Mouse (Mus musculus): ENCODE measurements around the gene Pnpla8.

GRCm38 (mm10) chr12:44355116-44355515 is 133.9 kb downstream of the Pnpla8 start:
- TF ChIP-seq CTCF (IDR thresholded peaks at IDR 0.05; ENCODE audit: extremely low read depth, insufficient read depth, insufficient read length, insufficient replicate concordance) (no peak), POLR2A (IDR thresholded peaks at IDR 0.05; ENCODE audit: low read depth, low read length) (no peak)
